Mouse (Mus musculus): ENCODE measurements around the gene Midn.

DNA sequence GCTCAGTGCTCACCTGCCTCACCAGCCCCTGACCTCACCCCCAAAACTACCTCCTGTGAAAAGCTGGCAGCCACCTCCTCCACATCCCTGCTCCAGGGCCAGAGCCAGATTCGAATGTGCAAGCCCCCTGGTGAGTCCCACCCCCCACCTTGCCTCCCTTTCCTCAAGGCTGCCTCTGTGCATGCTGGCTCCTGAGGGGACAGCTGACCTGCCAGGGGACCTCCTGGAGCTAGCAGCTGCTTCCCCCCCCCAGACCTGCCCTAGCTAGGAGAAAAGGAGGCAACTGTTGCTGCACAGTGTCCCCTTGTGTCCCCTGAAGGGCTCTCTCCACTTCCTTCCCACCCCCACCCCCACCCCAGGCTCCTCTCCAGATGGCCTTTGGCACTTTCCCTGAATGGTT lies 7.2 kb downstream of the Midn start:
- TF ChIP-seq POLR2A (IDR thresholded peaks at IDR 0.05; ENCODE audit: low read depth, low read length) (no peak), CTCF (IDR thresholded peaks at IDR 0.05; ENCODE audit: borderline replicate concordance, insufficient read depth, low read length) (no peak)
